Mouse (Mus musculus): Measurements from ENCODE around the gene Becn1. TPM values are rescaled to one million over a fixed set of nuclear protein-coding genes. Genes with fewer than 3 reads are reported as not detected.
A peak's percentile ranks its signal among the peaks of the same experiment; 100 is the strongest.

Becn1 gene
- polyA plus RNA-seq, 1 experiment from 2014 or later: 158 TPM

DNA sequence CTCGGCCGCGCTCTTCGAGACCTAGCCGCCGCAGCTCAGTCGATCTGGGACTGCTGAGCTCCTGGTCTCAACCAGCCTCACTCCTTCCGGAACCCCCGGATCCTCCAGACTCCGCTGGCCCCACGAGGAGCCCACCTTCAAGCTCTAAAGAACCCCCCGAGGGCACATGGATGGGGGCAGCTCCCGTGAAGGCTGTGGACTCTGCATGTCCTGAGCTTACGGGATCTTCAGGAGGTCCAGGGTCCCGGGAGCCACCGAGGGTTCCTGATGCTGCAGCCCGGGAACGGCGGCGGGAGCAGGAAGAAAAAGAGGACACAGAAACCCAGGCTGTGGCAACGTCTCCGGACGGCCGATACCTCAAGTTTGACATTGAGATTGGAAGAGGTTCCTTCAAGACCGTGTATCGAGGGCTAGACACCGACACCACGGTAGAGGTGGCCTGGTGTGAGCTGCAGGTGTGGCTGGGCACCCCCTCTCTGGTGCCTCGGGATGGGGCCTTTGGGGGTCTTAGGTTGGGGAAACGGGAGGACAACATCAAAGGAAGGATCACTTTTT is 41.2 kb downstream of the Becn1 start:
- Histone ChIP-seq H3K4me2 (ENCODE audit: low read depth, low read length) (peak overlapping the region; percentile 96), H3K27ac (replicated peaks; ENCODE audit: low read depth, low read length) (peak overlapping the region; percentile 29; the same call in 1 of the 2 replicates), H3K4me3 (ENCODE audit: low read depth, low read length) (peak overlapping the region; percentile 46), H3K9ac (replicated peaks; ENCODE audit: low read length) (peak overlapping the region; percentile 70), H3K9me3 (replicated peaks; ENCODE audit: control insufficient read depth, low read length) (no peaks in the 10 kb centered on the region), H3K27me3 (ENCODE audit: control insufficient read depth, insufficient read depth, low read length) (peaks cover 33% of the 10 kb centered on the region), H3K4me1 (ENCODE audit: control insufficient read depth, insufficient read depth, low read length) (peaks cover 22% of the 10 kb centered on the region), H3K36me3 (replicated peaks; ENCODE audit: control insufficient read depth, insufficient read depth, low read depth, low read length) (no peaks in the 10 kb centered on the region)
- no peak for DNase-seq (ENCODE audit: low spot score)
- ATAC-seq (replicated peaks; ENCODE audit: insufficient number of reproducible peaks, low FRiP score, low TSS enrichment, low read depth): no peak
- WGBS: under 1% methylated on average over 30 of the region's 30 CpGs

DNA sequence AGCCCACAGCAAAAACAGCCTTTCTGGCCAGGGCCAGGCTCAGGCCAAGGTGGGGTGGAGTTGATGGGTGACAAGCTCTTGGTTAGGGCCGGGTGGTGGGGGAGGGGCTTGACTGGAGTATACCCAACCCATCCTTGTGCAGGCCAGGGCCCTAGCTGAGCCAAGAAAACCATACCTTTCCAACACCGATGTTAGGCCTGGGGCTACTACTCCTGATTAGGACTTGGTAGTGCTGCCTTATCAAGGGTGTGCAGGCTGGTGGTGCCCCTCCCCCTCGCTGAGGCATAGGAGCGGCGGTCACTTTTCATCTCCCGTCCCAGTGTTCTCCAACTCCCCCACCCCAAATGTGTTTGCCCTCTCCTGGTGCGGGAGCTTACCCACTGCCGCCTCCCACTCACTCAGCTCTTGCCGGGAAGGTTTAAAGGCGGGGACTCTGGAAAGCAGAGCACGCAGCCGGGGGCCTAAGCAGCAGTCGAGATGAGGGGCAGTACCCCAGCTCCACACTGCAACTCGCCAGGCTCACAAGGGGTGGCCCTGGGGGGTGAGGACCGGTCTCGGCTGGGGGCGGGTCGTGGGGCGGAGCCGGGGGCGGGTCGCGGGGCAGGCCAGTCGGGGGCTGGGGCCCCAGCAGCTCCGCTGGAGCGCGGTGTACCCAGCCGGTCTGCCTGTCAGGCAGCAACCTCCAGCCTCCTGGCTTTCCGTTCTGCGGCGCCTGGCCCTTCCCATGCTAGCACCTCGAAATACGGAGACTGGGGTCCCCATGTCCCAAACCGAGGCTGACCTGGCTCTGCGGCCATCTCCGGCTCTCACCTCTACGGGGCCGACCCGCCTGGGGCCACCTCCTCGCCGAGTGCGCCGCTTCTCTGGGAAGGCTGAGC is 41.9 kb downstream of the Becn1 start, which contains the start of gene Wnk4:
Wnk4 (plus strand) TSS at position 620 of the 878 bp plus-strand sequence.
- peak within 1 kb of the TSS; percentile 29 for H3K27ac ChIP-seq (replicated peaks; ENCODE audit: low read depth, low read length)
- peak within 1 kb of the TSS; percentile 46 for H3K4me3 ChIP-seq (ENCODE audit: low read depth, low read length)
- H3K27me3 ChIP-seq (ENCODE audit: control insufficient read depth, insufficient read depth, low read length): peaks cover 30% of the 10 kb centered on the region
- under 1% methylated on average over 43 of the region's 43 CpGs for WGBS
- DNase-seq (ENCODE audit: low spot score) (peak; percentile 76), ATAC-seq (replicated peaks; ENCODE audit: insufficient number of reproducible peaks, low FRiP score, low TSS enrichment, low read depth) (peak; percentile 84)
- H3K4me2 ChIP-seq (ENCODE audit: low read depth, low read length): peak within 1 kb of the TSS; percentile 96
- peaks cover 22% of the 10 kb centered on the region for H3K4me1 ChIP-seq (ENCODE audit: control insufficient read depth, insufficient read depth, low read length)
- no peaks in the 10 kb centered on the region for H3K9me3 ChIP-seq (replicated peaks; ENCODE audit: control insufficient read depth, low read length)
- peak within 1 kb of the TSS; percentile 70 for H3K9ac ChIP-seq (replicated peaks; ENCODE audit: low read length)
- H3K36me3 ChIP-seq (replicated peaks; ENCODE audit: control insufficient read depth, insufficient read depth, low read depth, low read length): no peaks in the 10 kb centered on the region

DNA sequence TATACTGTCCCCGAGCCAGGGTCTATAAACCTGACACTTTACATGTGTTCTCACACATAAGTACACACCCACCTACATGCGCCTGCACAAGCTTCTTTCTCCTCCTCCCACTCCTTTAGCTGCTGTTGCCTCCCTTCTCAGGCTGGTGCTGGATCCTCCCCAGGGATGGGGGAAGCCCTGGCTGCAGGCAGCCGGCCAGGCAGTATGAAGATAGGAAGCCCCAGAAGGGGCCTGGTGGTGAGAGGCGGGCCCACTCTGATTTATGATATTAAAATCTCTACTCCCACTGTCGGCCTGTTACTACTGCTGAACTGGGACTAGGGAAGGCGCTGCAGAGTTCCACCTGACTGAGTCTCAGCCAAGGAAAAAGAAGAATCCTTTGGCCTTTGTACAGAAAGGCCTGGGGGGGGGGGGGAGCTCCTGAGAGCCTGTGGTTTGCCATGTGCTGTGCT is 42.8 kb downstream of the Becn1 start:
- DNase-seq (ENCODE audit: low spot score): no peak

DNA sequence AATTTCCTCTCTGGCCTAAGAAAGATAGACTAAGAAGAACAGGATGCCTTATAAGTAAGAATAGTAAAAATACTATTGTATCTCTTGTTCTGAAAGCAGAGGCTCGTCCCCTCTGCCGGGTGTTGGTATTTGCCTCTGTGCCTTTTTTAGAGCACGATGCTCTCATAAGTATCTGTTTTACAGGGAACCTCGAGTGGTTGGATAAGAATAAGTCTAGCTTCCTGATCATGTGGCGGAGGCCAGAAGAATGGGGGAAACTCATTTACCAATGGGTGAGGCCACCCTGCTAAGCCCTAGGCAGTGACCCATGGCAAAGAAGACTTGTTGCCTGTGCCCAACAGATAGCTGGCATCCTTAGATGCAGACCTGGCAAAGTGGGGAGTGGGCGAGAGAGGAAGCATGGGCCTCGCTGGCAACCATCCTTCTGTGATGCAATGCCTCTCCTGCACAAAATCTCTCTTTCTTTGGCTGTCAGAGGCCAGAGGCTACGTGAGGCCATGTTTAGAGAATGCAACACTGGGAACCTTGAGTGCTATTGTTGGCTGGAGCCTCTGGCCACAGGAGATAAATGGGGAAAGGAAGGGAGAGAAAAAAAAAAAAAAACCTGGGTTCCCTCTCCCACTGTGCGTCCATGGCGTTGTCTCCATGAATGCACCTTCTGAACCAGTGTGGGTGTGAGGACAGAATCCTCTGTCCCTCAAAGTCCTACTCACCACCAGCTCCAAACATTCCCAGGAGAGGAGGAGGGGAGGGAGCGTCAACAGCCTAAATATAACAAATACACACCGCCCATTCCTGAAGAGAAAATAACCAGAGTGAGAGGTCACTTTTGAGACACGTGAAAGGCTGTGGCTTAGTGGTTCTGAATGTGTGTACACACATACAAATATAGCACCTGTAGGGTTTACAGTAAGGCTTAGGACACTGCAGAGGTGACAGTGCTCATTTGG is 46.0 kb downstream of the Becn1 start:
- H3K4me2 ChIP-seq (ENCODE audit: low read depth, low read length): no peak overlapping the region
- no peak overlapping the region for H3K9ac ChIP-seq (replicated peaks; ENCODE audit: low read length)
- H3K27ac ChIP-seq (replicated peaks; ENCODE audit: low read depth, low read length): no peak overlapping the region
- H3K27me3 ChIP-seq (ENCODE audit: control insufficient read depth, insufficient read depth, low read length): no peaks in the 10 kb centered on the region
- no peak overlapping the region for H3K4me3 ChIP-seq (ENCODE audit: low read depth, low read length)
- ATAC-seq (replicated peaks; ENCODE audit: insufficient number of reproducible peaks, low FRiP score, low TSS enrichment, low read depth) (no peak), DNase-seq (ENCODE audit: low spot score) (no peak)
- 90% methylated on average over 13 of the region's 13 CpGs for WGBS
- H3K36me3 ChIP-seq (replicated peaks; ENCODE audit: control insufficient read depth, insufficient read depth, low read depth, low read length): no peaks in the 10 kb centered on the region
- H3K9me3 ChIP-seq (replicated peaks; ENCODE audit: control insufficient read depth, low read length): no peaks in the 10 kb centered on the region
- H3K4me1 ChIP-seq (ENCODE audit: control insufficient read depth, insufficient read depth, low read length): peaks cover 8% of the 10 kb centered on the region; the same call in 1 of the 2 replicates

More for the DNA sequence above, 42.8 kb downstream of the Becn1 start:
- peaks cover 17% of the 10 kb centered on the region for H3K4me1 ChIP-seq (ENCODE audit: control insufficient read depth, insufficient read depth, low read length)
- H3K4me2 ChIP-seq (ENCODE audit: low read depth, low read length): peak overlapping the region; percentile 30
- H3K27me3 ChIP-seq (ENCODE audit: control insufficient read depth, insufficient read depth, low read length): peaks cover 23% of the 10 kb centered on the region
- H3K36me3 ChIP-seq (replicated peaks; ENCODE audit: control insufficient read depth, insufficient read depth, low read depth, low read length): no peaks in the 10 kb centered on the region
- H3K9ac ChIP-seq (replicated peaks; ENCODE audit: low read length): peak overlapping the region; percentile 13; the same call in 1 of the 2 replicates
- H3K4me3 ChIP-seq (ENCODE audit: low read depth, low read length): no peak overlapping the region
- no peaks in the 10 kb centered on the region for H3K9me3 ChIP-seq (replicated peaks; ENCODE audit: control insufficient read depth, low read length)
- H3K27ac ChIP-seq (replicated peaks; ENCODE audit: low read depth, low read length): no peak overlapping the region; the same call in 1 of the 2 replicates
- ATAC-seq (replicated peaks; ENCODE audit: insufficient number of reproducible peaks, low FRiP score, low TSS enrichment, low read depth): no peak
- WGBS: 51% methylated on average over 6 of the region's 6 CpGs

DNA sequence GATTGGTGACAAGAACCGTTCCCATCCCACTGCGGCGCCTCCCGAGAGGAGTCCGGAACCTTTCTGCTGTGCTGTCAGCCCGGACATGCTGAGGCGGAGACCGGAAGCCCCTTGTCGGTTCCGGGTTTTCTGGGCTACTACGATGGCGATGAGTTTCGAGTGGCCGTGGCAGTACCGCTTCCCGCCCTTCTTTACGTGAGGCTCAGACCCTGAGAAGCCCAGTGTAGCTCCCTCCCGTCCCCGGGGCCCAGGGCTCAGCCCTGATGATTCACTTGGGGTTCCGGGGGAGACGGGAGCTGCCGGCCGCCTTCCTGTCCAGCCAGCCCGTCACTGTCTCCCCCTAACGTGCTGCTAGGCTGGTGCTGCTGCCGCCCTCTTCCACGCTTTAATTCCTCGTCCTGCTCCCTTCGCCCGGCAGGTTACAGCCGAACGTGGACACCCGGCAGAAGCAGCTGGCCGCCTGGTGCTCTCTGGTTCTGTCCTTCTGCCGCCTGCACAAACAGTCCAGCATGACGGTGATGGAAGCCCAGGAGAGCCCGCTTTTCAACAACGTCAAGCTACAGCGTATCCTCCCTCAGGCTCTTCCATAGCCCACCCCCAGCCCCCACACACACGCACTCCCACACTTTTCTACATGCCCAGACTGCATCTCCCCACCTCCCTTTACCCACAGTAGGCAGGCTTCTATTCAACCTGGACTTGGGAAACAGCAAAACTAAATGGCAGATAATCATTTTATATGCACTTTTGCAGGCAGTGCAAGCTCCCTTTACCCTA is 48.3 kb downstream of the Becn1 start, which contains the start of gene Vps25:
Vps25 (plus strand) TSS at position 95 of the 777 bp plus-strand sequence.
- H3K4me1 ChIP-seq (ENCODE audit: control insufficient read depth, insufficient read depth, low read length): no peaks in the 10 kb centered on the region
- H3K27me3 ChIP-seq (ENCODE audit: control insufficient read depth, insufficient read depth, low read length): no peaks in the 10 kb centered on the region
- peak; percentile 91 for DNase-seq (ENCODE audit: low spot score)
- peak within 1 kb of the TSS; percentile 86 for H3K4me3 ChIP-seq (ENCODE audit: low read depth, low read length)
- peak within 1 kb of the TSS; percentile 86 for H3K27ac ChIP-seq (replicated peaks; ENCODE audit: low read depth, low read length)
- no peaks in the 10 kb centered on the region for H3K36me3 ChIP-seq (replicated peaks; ENCODE audit: control insufficient read depth, insufficient read depth, low read depth, low read length)
- peak within 1 kb of the TSS; percentile 86 for H3K4me2 ChIP-seq (ENCODE audit: low read depth, low read length)
- H3K9me3 ChIP-seq (replicated peaks; ENCODE audit: control insufficient read depth, low read length): no peaks in the 10 kb centered on the region
- peak within 1 kb of the TSS; percentile 95 for H3K9ac ChIP-seq (replicated peaks; ENCODE audit: low read length)
- peak; percentile 84 for ATAC-seq (replicated peaks; ENCODE audit: insufficient number of reproducible peaks, low FRiP score, low TSS enrichment, low read depth)
- WGBS: 0% methylated on average over 40 of the region's 40 CpGs

DNA sequence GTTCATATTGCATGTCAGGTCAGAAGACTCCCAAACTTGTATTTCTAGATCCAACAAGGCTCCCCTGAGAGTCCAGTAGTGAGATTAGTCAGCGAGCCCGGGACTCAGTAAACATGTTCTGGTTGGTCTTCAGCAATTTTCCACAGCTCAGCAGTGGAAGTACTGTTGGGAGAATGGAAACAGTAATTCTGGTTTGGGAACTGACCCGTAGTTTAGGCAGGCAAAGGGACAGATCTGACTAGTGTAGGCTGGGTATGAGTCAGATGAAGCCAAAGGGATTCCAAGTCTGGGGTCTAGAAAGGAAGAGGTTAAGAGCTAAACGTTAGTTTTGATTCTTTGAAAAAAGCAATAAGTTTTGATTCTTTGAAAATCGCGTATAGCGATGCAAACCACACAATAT is 49.1 kb downstream of the Becn1 start:
- H3K27ac ChIP-seq (replicated peaks; ENCODE audit: low read depth, low read length): peak overlapping the region; percentile 86
- DNase-seq (ENCODE audit: low spot score) (no peak), ATAC-seq (replicated peaks; ENCODE audit: insufficient number of reproducible peaks, low FRiP score, low TSS enrichment, low read depth) (no peak)
- WGBS: 16% methylated on average over 7 of the region's 7 CpGs
- no peaks in the 10 kb centered on the region for H3K36me3 ChIP-seq (replicated peaks; ENCODE audit: control insufficient read depth, insufficient read depth, low read depth, low read length)
- no peaks in the 10 kb centered on the region for H3K4me1 ChIP-seq (ENCODE audit: control insufficient read depth, insufficient read depth, low read length)
- H3K4me3 ChIP-seq (ENCODE audit: low read depth, low read length): peak overlapping the region; percentile 86
- H3K27me3 ChIP-seq (ENCODE audit: control insufficient read depth, insufficient read depth, low read length): no peaks in the 10 kb centered on the region; the same call in 1 of the 2 replicates
- H3K9me3 ChIP-seq (replicated peaks; ENCODE audit: control insufficient read depth, low read length): no peaks in the 10 kb centered on the region
- peak overlapping the region; percentile 95 for H3K9ac ChIP-seq (replicated peaks; ENCODE audit: low read length)
- peak overlapping the region; percentile 86 for H3K4me2 ChIP-seq (ENCODE audit: low read depth, low read length)

DNA sequence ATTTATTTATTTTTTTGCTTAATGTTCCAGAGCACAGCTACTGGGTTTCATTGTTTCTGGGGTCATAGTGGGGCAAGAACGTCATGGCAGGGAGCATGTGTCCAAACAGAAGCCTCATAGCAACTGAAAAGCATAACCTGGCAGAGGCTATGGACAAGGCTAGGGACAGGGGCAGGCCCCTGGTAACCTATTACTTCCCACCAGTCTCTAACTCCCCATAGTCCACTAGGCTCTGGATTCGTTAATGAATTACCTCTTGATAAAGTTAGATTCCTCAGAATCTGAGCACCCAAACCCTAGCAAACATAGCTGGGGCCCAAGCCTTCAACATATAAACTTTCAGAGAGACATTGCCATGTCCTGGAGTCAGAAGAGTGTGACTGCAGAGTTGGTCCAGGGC is 51.1 kb downstream of the Becn1 start:
- no peaks in the 10 kb centered on the region for H3K9me3 ChIP-seq (replicated peaks; ENCODE audit: control insufficient read depth, low read length)
- no peak overlapping the region for H3K4me3 ChIP-seq (ENCODE audit: low read depth, low read length)
- WGBS: 69% methylated on average over 2 of the region's 2 CpGs
- H3K9ac ChIP-seq (replicated peaks; ENCODE audit: low read length): no peak overlapping the region
- H3K27me3 ChIP-seq (ENCODE audit: control insufficient read depth, insufficient read depth, low read length): peaks cover 7% of the 10 kb centered on the region; the same call in 1 of the 2 replicates
- H3K27ac ChIP-seq (replicated peaks; ENCODE audit: low read depth, low read length): no peak overlapping the region
- H3K36me3 ChIP-seq (replicated peaks; ENCODE audit: control insufficient read depth, insufficient read depth, low read depth, low read length): no peaks in the 10 kb centered on the region
- no peaks in the 10 kb centered on the region; the same call in 1 of the 2 replicates for H3K4me1 ChIP-seq (ENCODE audit: control insufficient read depth, insufficient read depth, low read length)
- no peak for ATAC-seq (replicated peaks; ENCODE audit: insufficient number of reproducible peaks, low FRiP score, low TSS enrichment, low read depth)
- no peak for DNase-seq (ENCODE audit: low spot score)
- H3K4me2 ChIP-seq (ENCODE audit: low read depth, low read length): no peak overlapping the region
